Mouse (Mus musculus): ENCODE measurements around the gene Hmgb4. TPM values are rescaled to one million over a fixed set of nuclear protein-coding genes. Genes with fewer than 3 reads are reported as not detected.

The Hmgb4 gene
- polyA plus RNA-seq, 1 experiment, result not detected

DNA sequence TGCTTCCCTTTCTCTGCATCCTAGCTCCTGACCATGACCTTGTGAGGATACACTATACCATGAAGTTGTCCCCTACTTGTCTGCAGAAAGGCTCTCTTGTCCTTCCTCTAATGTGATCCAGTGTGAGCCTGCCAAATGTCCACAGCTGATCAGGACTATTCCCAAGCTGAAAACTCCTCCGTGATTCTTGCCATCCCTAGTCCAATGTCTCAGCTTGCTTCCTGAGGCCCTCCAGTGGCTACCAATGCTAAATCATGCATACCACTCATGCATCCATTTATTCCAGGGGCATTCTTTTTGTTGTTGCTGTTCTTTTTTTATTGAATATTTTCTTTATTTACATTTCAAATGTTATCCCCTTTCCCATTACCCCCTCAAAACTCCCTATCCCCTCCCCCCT is 21.6 kb downstream of the Hmgb4 start:
- Histone ChIP-seq H3K4me3 (replicated peaks; ENCODE audit: extremely low read depth, low read depth, low read length) (no peak overlapping the region), H3K4me1 (ENCODE audit: control insufficient read depth, insufficient read depth, low read length) (no peaks in the 10 kb centered on the region)
- WGBS, result 42% methylated on average over 1 of the region's 1 CpGs
- no peak for TF ChIP-seq POLR2A (IDR thresholded peaks at IDR 0.05; ENCODE audit: borderline replicate concordance, extremely low read depth, low read depth, low read length)
- TF ChIP-seq CTCF (IDR thresholded peaks at IDR 0.05; ENCODE audit: insufficient read depth, low read length), result no peak
- DNase-seq, result no peak

GRCm38 (mm10) chr4:128233458-128233857 is 27.3 kb downstream of the Hmgb4 start:
- 69% methylated on average over 13 of the region's 13 CpGs for WGBS
- H3K4me3 ChIP-seq (replicated peaks; ENCODE audit: extremely low read depth, low read depth, low read length), result no peak overlapping the region
- no peak for DNase-seq
- TF ChIP-seq CTCF (IDR thresholded peaks at IDR 0.05; ENCODE audit: insufficient read depth, low read length) (no peak), POLR2A (IDR thresholded peaks at IDR 0.05; ENCODE audit: borderline replicate concordance, extremely low read depth, low read depth, low read length) (no peak)
- H3K4me1 ChIP-seq (ENCODE audit: control insufficient read depth, insufficient read depth, low read length), result no peaks in the 10 kb centered on the region

DNA sequence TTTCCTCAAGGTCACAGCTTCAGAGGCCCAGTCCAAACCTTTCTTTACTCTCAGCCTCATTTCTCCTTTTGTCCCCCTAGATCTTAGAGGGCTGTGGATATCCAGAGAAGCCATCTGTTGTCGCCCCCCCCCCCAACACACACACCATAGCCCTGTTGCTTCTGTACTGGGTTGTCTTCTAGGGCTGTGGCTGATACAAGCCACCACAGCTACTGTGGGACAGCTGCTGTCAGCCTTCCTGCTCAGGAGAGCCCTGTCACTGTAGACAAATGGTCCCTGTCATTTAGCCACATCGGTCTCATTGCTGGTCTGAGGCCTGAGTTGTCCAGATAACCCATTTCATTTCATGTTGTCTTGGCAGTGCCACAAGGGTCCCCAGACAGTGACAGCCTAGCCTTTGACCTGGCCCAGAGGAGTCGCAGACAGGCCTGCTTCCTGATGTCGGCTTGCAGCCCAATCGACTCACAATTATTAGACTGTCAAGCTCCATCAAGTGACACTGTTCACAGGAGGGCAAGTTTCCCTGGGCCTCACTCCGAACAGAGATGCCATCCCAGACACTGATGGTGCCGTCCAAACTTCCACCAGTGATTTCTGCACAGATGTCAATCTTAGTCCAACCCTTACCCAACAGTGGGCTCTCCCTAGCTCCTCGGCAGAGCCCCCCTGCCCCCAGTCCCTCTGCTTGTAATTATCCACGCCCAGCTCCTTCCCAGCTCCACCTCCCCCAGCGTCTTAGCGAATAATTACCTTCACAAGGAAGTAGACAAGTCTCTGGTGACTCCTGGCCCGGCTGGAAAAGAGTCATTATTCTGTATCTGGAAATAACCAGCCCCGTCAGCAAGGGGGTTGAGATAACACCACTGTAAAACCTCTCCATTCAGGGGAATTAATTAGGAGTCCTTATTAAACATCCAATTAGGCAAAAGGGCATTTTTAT is 33.1 kb downstream of the Hmgb4 start:
- TF ChIP-seq CTCF (IDR thresholded peaks at IDR 0.05; ENCODE audit: insufficient read depth, low read length) (no peak), POLR2A (IDR thresholded peaks at IDR 0.05; ENCODE audit: borderline replicate concordance, extremely low read depth, low read depth, low read length) (no peak)
- DNase-seq, result no peak
- 36% methylated on average over 13 of the region's 13 CpGs for WGBS
- H3K4me1 ChIP-seq (ENCODE audit: control insufficient read depth, insufficient read depth, low read length), result no peaks in the 10 kb centered on the region
- no peak overlapping the region for H3K4me3 ChIP-seq (replicated peaks; ENCODE audit: extremely low read depth, low read depth, low read length)

GRCm38 (mm10) chr4:128224453-128224852 is 36.3 kb downstream of the Hmgb4 start:
- no peak for DNase-seq
- WGBS, result 66% methylated on average over 6 of the region's 6 CpGs
- Histone ChIP-seq H3K4me3 (replicated peaks; ENCODE audit: extremely low read depth, low read depth, low read length) (no peak overlapping the region), H3K4me1 (ENCODE audit: control insufficient read depth, insufficient read depth, low read length) (no peaks in the 10 kb centered on the region)
- TF ChIP-seq POLR2A (IDR thresholded peaks at IDR 0.05; ENCODE audit: borderline replicate concordance, extremely low read depth, low read depth, low read length), result no peak
- no peak for TF ChIP-seq CTCF (IDR thresholded peaks at IDR 0.05; ENCODE audit: insufficient read depth, low read length)

GRCm38 (mm10) chr4:128217991-128218595 is 42.7 kb downstream of the Hmgb4 start:
- 61% methylated on average over 13 of the region's 13 CpGs for WGBS
- no peak for DNase-seq
- no peak overlapping the region for H3K4me3 ChIP-seq (replicated peaks; ENCODE audit: extremely low read depth, low read depth, low read length)
- TF ChIP-seq POLR2A (IDR thresholded peaks at IDR 0.05; ENCODE audit: borderline replicate concordance, extremely low read depth, low read depth, low read length) (no peak), CTCF (IDR thresholded peaks at IDR 0.05; ENCODE audit: insufficient read depth, low read length) (no peak)
- no peaks in the 10 kb centered on the region for H3K4me1 ChIP-seq (ENCODE audit: control insufficient read depth, insufficient read depth, low read length)

All from lung, adult 2 months (tissue).